Mouse (Mus musculus): ENCODE data around the gene Gm15023.
"Not testable (repeated sequence)": the region's sequence is repeated elsewhere in the genome, so short reads cannot be mapped to it uniquely, and the experiment has no call there.

Gm15023 gene

GRCm38 (mm10) chrX:135177532-135177931 lies at the start of gene Gm15023:
TSS of gene Gm15023 (minus strand) at chrX:135177632.
- not testable (repeated sequence) for DNase-seq

- no peak for DNase-seq
These were observed 33.2 kb upstream of the Gm15023 start, which contains the start of gene Tceal6 for GRCm38 (mm10) chrX:135210436-135211221. TSS of gene Tceal6 (minus strand) at chrX:135210687.

- DNase-seq = not testable (repeated sequence)
These were observed 32.5 kb upstream of the Gm15023 start for GRCm38 (mm10) chrX:135209773-135210435.

- not testable (repeated sequence) for DNase-seq
These were observed 12.5 kb upstream of the Gm15023 start for GRCm38 (mm10) chrX:135189924-135190323.

GRCm38 (mm10) chrX:135188661-135189060 lies 11.2 kb upstream of the Gm15023 start:
- not testable (repeated sequence) for DNase-seq
